Mouse (Mus musculus) gastrocnemius, adult 2 months (tissue): ENCODE measurements around the gene Rras. TPM values are rescaled to one million over a fixed set of nuclear protein-coding genes. Genes with fewer than 3 reads are reported as not detected.

Source experiments
- DNase-seq: peaks from one replicate; pipeline ENCODE4 v3.0.0; 2022
- H3K27ac ChIP-seq: fragments of 200-600 bp; 2 replicates; pipeline ENCODE4 v1.8.1; 2022; ENCODE audit warnings: mild to moderate bottlenecking
- H3K4me3 ChIP-seq: fragments of 200-600 bp; 2 replicates; pipeline ENCODE4 v1.8.1; 2022; ENCODE audit warnings: mild to moderate bottlenecking, moderate library complexity
- CTCF ChIP-seq: fragments of 200-600 bp; IDR thresholded peaks from 2 replicates; pipeline ENCODE4 v1.8.1; 2022; ENCODE audit warnings: antibody characterized with exemption, mild to moderate bottlenecking, moderate library complexity
- intact Hi-C: fragments of 180-260 bp; cut with DNase I; formaldehyde crosslinking; loops from one replicate; pipeline ENCODE4 v1.15.1; 2025
- total RNA-seq, 2 experiments: library from RNA; stranded (reverse); gene quantifications; 2 replicates each; pipeline ENCODE4 v1.2.3; 2021

Gene Rras
- total RNA-seq, 2 experiments from 2014 or later = 22.6 to 25.5 TPM

DNA sequence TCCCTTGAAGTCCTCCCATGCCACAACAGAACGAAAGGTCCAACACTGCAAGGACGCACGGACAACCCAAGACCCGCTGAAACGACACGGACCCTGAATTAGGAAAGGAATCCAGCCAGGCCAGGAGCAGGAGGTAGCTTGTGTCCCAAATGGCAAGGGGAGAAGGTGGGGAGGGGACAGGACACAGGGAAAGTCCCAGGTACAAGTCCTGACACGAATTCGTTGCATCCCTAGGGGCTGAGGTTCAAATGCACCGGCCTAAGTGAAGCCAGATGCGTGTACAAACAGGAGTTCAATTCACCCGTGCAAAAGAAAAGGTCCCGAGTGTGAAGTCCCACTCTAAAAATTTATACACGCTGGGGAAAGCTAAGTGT is 33.8 kb downstream of the Rras start:
- no peak for TF ChIP-seq CTCF
- peak overlapping the region; percentile 97 for H3K27ac ChIP-seq
- H3K4me3 ChIP-seq = peak overlapping the region; percentile 77

DNA sequence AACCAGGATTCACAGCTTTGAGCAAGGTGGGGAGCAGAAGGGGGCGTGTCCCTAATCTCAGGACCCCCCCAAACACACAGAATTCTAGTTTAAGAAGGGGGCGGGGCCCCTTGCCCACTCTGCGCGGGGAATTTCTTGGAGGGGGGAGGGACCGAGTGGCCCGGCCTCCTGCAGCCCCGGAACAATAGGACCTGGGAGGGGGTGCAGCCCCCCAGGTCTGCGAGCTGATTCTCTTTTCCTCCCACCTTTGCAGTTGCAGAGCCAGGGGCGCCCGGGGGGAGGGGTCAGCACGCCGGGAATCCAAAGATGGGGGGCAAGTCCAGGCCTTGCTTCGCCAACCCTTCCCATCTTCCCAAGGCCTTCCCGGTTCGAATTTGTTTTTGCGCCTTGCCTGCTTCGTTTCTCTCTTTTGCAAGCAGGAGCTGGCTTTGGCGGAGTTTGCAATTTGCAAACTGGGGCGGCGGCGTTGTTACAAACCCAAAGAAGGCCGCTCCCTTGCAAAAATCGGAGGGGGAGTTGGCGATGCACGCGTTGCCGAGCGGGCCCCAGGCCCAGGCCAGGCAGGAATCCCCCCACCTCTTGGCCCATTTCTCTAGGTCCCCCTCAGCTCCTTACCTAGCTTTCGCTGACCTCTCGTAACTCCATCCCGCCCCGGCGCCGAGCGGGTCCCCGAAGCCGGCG is 34.6 kb downstream of the Rras start:
- H3K27ac ChIP-seq = peak overlapping the region; percentile 97
- no peak for TF ChIP-seq CTCF
- intact Hi-C loops = loop anchor here (2.0 kb wide), 1 partner anchor 34 kb away; no protein-coding TSS in a partner anchor
- no peak for DNase-seq
- H3K4me3 ChIP-seq = peak overlapping the region; percentile 77

More for the DNA sequence above, 33.8 kb downstream of the Rras start:
- intact Hi-C loops = no loop called here
- no peak for DNase-seq

GRCm38 (mm10) chr7:45052862-45053116 is 35.0 kb downstream of the Rras start, which contains the start of gene Prr12:
Gene Prr12, minus strand, starts transcription at chr7:45052881.
- DNase-seq = no peak
- Histone ChIP-seq H3K4me3 (peak within 1 kb of the TSS; percentile 77), H3K27ac (peak within 1 kb of the TSS; percentile 97)
- intact Hi-C loops = loop anchor here (2.0 kb wide), 1 partner anchor 34 kb away; no protein-coding TSS in a partner anchor
- TF ChIP-seq CTCF = no peak

DNA sequence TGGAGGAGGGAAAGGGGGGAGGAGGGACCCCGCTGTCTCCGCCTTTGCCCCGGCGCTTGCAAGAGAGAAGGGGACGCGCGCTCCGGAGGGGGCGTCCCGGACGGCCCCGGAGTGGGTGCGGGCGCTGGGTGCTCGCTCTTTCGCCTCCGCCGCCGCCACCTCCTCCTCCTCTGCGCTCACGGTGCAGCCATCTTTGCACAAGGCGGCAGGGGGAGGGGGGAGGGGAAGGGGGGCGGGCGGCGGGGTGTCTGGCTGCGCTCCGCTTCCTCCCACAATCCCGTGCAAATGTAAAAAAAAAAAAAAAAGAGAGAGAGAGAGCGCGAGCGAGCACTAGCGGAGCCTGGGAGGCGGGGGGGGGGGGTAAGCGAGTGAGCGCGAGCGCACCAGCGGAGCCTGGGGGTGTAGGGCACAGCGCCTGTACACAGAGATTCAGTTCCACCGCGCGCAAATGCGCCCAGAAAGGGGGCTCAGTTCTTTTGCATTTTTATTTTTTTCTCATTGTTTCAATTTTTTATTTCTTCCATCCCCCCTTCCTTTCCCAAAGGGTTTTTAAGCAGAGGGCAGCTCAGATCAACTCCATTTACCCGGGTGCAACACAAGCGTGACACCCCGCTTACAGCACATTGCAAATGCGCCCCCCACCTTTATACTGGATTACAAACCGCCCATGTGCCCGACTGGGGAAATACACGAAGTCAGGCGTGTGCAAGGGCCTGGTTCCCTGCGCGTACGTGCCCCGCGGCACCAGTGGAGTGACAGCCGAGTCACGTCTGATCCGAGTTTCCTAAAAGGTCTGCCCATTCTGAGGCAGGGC is 35.6 kb downstream of the Rras start:
- H3K4me3 ChIP-seq = peak overlapping the region; percentile 77
- 0 out of 2 replicates have a peak, but pooled peaks have one; percentile 0 for TF ChIP-seq CTCF
- peak; percentile 84 for DNase-seq
- peak overlapping the region; percentile 97 for H3K27ac ChIP-seq
- intact Hi-C loops = loop anchor here (2.0 kb wide), 1 partner anchor 35 kb away; no protein-coding TSS in a partner anchor

DNA sequence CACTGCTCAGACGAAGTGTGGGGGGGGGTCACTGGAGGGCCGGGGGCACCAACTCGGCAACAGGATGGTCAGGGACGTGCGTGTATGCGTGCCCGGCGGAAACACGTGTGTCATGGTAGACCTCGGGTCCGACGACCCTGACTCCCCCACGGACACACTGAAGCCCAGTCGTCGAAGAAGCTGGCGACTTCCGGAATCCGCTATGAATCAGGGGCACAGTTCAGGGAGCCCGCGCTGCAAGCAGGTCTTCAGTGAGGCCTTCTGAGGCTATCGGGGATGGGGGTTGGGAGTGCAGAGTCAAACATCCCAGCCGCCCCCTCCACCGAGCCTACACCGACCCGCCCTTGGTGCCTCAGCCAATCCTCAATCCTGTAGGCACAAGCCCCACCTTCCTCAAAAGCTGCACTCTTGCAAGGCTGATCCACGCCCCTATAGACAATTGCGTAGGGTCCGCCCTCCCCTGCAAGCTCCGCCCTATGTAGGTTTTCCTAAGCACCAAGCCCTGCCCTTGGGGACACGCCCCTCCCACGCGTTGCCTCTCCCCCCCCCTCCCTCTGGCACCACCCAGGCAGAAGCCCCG is 36.3 kb downstream of the Rras start:
- DNase-seq = peak; percentile 94
- no peak for TF ChIP-seq CTCF
- intact Hi-C loops = loop anchor here (2.0 kb wide), 1 partner anchor 35 kb away; no protein-coding TSS in a partner anchor
- H3K27ac ChIP-seq = peak overlapping the region; percentile 97
- H3K4me3 ChIP-seq = peak overlapping the region; percentile 77

- H3K27ac ChIP-seq = no peak overlapping the region
- DNase-seq = no peak
- intact Hi-C loops = no loop called here
- no peak overlapping the region for H3K4me3 ChIP-seq
- no peak for TF ChIP-seq CTCF
These were observed 38.7 kb downstream of the Rras start for GRCm38 (mm10) chr7:45056329-45056971.

DNA sequence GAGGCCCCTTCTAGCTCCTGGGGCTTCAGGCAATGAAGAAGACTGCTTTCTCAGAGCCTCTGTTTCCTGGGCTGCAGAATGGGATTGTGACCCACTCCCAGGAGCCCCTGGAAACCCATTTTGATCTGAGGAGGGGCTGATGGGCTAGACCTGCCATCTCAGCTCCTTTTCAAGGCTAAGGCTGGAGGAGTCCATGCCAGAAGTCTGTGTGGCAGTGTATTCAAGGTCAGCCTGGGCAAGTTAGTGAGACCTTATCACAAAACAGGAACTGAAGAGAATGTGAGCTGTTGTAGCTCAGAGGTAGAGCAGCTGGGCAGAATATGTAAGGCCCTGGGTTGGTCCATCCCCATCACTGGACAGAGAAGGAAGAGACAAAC is 39.2 kb downstream of the Rras start:
- intact Hi-C loops = no loop called here
- H3K4me3 ChIP-seq = no peak overlapping the region
- no peak for TF ChIP-seq CTCF
- H3K27ac ChIP-seq = no peak overlapping the region
- no peak for DNase-seq

DNA sequence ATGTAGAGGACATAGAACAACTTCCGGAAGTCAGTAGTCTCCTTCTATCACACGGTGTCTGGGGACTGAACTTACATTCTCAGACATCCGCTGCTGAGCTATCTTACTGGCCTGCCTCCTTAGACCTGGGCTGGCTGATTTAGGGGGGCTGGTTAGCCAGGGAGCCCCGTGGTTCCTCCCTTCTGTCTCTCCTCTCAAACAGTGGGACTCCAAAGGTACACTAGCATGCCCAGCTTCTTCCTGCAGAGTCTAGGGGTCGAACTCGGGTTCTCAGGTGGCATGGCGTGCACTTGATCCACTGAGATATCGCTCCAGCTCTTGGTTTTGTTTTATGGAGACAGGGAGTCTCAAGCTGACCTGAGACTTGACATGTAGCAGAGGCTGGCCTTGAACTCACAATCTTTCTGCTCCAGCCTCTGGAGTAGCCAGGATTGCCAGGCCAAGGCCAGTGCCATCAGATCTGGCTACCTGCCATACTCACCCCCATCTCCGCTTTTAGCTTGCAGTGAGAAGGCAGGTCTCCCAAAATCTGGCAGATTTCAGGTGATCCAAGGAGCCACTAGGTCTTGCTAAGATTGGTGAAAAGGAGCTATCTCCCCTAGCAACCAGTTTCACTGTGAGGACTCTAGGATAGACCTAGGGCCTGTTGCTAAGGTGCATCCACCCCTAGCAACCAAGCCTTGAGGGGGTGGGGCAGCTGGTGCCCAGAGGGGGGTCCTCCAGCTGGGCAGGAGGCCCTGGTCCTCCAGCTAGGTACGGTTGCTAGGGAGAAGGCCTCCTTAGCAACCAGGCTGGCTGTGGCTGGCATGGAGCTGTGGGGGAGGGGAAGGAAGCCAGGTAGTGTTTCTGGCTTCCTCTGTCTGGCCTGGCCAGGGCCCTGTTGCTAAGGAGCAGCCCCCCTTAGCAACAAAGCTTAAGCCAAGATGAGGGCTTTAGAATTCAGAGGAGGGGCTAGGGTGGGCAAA is 41.1 kb downstream of the Rras start:
- no peak for DNase-seq
- intact Hi-C loops = no loop called here
- H3K27ac ChIP-seq = no peak overlapping the region
- TF ChIP-seq CTCF = no peak
- H3K4me3 ChIP-seq = no peak overlapping the region

- Histone ChIP-seq H3K27ac (0 out of 2 replicates have a peak overlapping the region, but pooled peaks have one; percentile 93), H3K4me3 (no peak overlapping the region)
- TF ChIP-seq CTCF = no peak
- intact Hi-C loops = no loop called here
- DNase-seq = no peak
These were observed 42.9 kb downstream of the Rras start for GRCm38 (mm10) chr7:45060632-45061122.

DNA sequence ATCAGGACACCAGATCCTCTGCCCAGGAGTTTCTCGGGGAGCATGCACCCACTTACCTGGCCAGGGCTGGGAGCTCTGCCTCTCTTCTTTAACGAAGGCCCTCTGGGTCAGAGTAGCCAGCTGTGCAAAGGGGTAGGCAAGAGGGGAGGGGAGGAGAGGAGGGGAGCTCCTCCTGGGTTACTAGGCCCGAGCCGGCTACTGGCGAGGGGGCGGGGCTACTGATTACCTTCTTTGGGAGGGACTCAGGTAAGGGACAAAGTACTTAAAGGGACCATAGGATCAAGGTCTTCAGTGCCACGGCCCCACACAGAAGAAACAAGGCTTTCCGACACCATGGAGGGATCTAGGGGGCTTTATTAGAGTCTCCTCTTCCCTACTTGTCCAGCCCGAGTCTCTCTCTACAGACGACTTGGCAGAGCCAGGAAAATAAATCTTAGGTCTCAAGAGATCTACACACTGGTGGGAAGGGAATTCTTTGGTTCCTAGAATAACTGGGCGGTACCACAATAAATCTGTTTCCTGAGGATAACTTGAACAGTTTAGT is 43.8 kb downstream of the Rras start:
- intact Hi-C loops = no loop called here
- DNase-seq = peak; percentile 56
- H3K27ac ChIP-seq = peak overlapping the region; percentile 93
- no peak for TF ChIP-seq CTCF
- peak overlapping the region; percentile 82 for H3K4me3 ChIP-seq

GRCm38 (mm10) chr7:45062239-45062835 is 44.6 kb downstream of the Rras start, which contains the start of the genes Nosip and Prrg2:
Gene Nosip, plus strand, starts transcription at chr7:45062429.
Gene Prrg2, minus strand, starts transcription at chr7:45062677.
- intact Hi-C loops = no loop called here
- Histone ChIP-seq H3K4me3 (peak within 1 kb of the TSS; percentile 82), H3K27ac (peak within 1 kb of the TSS; percentile 93)
- DNase-seq = peak; percentile 95
- TF ChIP-seq CTCF = peak; percentile 45
